Mouse (Mus musculus) neural tube, embryonic 12.5 days (tissue): Measurements from ENCODE around the gene Pfkp. TPM values are rescaled to one million over a fixed set of nuclear protein-coding genes. Genes with fewer than 3 reads are reported as not detected.

Experiments used
- ATAC-seq: fragments of 200-750 bp; cut with Nextera tagmentation; 2 replicates; pipeline ENCODE4 v1.8.0; 2017; ENCODE audit warnings: low read depth, mild to moderate bottlenecking, moderate TSS enrichment, moderate library complexity; ENCODE audit not compliant: low FRiP score
- H3K27ac ChIP-seq: fragments of 300-500 bp; sonication (generic); 2 replicates; pipeline ENCODE4 v1.5.1; 2016
- H3K27me3 ChIP-seq: fragments of 300-500 bp; sonication (generic); replicated peaks from 2 replicates; pipeline ENCODE4 v1.6.1; 2016; ENCODE audit warnings: mild to moderate bottlenecking
- H3K36me3 ChIP-seq: fragments of 300-500 bp; sonication (generic); 2 replicates; pipeline ENCODE4 v1.6.1; 2016; ENCODE audit warnings: mild to moderate bottlenecking
- H3K4me1 ChIP-seq: fragments of 300-500 bp; sonication (generic); 2 replicates; pipeline ENCODE4 v1.6.1; 2016
- H3K4me2 ChIP-seq: fragments of 300-500 bp; sonication (generic); replicated peaks from 2 replicates; pipeline ENCODE4 v1.6.1; 2016; ENCODE audit warnings: mild to moderate bottlenecking
- H3K4me3 ChIP-seq: fragments of 300-500 bp; sonication (generic); 2 replicates; pipeline ENCODE4 v1.5.1; 2016
- H3K9ac ChIP-seq: fragments of 300-500 bp; sonication (generic); 2 replicates; pipeline ENCODE4 v1.6.1; 2016; ENCODE audit warnings: mild to moderate bottlenecking
- H3K9me3 ChIP-seq: fragments of 300-500 bp; sonication (generic); 2 replicates; pipeline ENCODE4 v1.6.1; 2016; ENCODE audit warnings: mild to moderate bottlenecking
- WGBS: fragments of 180-500 bp; shearing (Covaris S2); methylation state at CpG from one replicate; pipeline ENCODE4 v1.1.7; 2016; 5-methylcytosine and 5-hydroxymethylcytosine counted together
- polyA plus RNA-seq: library from polyadenylated mRNA; unstranded; fragments of >200 nt; fragmentation: Nextera tagmentation; extraction: Ambion mirVana; gene quantifications from 2 replicates; pipeline ENCODE4 v1.2.1, GENCODE M21; 2016

Pfkp gene
- polyA plus RNA-seq, 1 experiment from 2014 or later = 105 TPM

GRCm38 (mm10) chr13:6595403-6595802 is 53.2 kb downstream of the Pfkp start:
- no peaks in the 10 kb centered on the region for H3K9me3 ChIP-seq
- H3K4me2 ChIP-seq = no peak overlapping the region
- ATAC-seq = no peak
- H3K36me3 ChIP-seq = no peaks in the 10 kb centered on the region
- 87% methylated on average over 4 of the region's 4 CpGs for WGBS
- no peak overlapping the region for H3K27ac ChIP-seq
- H3K9ac ChIP-seq = no peak overlapping the region
- H3K4me1 ChIP-seq = no peaks in the 10 kb centered on the region
- no peak overlapping the region for H3K4me3 ChIP-seq
- no peaks in the 10 kb centered on the region for H3K27me3 ChIP-seq

- Histone ChIP-seq H3K9me3 (no peaks in the 10 kb centered on the region), H3K4me2 (no peak overlapping the region), H3K9ac (no peak overlapping the region), H3K4me3 (no peak overlapping the region), H3K27ac (no peak overlapping the region), H3K27me3 (no peaks in the 10 kb centered on the region), H3K4me1 (no peaks in the 10 kb centered on the region), H3K36me3 (no peaks in the 10 kb centered on the region)
- 63% methylated on average over 3 of the region's 3 CpGs for WGBS
- no peak for ATAC-seq
Measured at GRCm38 (mm10) chr13:6590846-6591245, 57.7 kb downstream of the Pfkp start.

GRCm38 (mm10) chr13:6586009-6586408 is 62.6 kb downstream of the Pfkp start:
- Histone ChIP-seq H3K9ac (no peak overlapping the region), H3K27me3 (no peaks in the 10 kb centered on the region), H3K4me2 (no peak overlapping the region), H3K4me3 (no peak overlapping the region), H3K36me3 (peaks cover 6% of the 10 kb centered on the region), H3K27ac (no peak overlapping the region), H3K4me1 (no peaks in the 10 kb centered on the region), H3K9me3 (no peaks in the 10 kb centered on the region)
- WGBS = 72% methylated on average over 9 of the region's 9 CpGs
- no peak for ATAC-seq

DNA sequence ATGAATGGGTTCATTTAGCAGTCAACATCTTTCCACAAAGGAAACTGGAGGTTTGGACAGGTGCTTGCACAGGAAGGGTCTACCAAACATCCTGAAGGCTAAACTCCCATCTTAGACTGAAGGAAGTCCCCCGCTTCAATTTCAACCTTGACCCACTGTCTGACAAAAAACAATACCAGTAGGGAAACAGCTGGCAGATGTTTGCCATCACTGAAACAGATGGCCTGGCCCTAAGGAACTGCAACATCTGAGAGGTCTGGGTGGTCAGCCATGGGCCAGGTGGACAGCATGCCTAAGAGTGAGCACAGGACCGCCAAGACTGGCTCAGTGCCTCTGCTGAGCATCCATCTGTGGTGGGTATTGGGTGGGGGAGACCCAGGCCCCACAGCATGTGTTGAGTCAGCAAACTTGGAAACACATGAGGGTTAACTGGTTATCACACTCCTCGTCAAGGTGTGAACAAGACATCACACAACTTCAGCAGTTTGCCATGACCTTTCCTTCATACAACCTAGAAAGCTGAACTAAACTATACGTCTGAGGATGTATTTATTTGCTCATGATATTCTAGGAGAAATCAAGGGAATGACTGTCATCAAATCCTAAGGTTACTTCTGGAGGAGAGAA is 65.0 kb downstream of the Pfkp start:
- no peak overlapping the region for H3K4me2 ChIP-seq
- H3K27ac ChIP-seq = no peak overlapping the region
- ATAC-seq = no peak
- no peaks in the 10 kb centered on the region for H3K27me3 ChIP-seq
- WGBS = 85% methylated on average over 4 of the region's 4 CpGs
- H3K4me3 ChIP-seq = no peak overlapping the region
- H3K4me1 ChIP-seq = no peaks in the 10 kb centered on the region
- no peaks in the 10 kb centered on the region for H3K9me3 ChIP-seq
- no peak overlapping the region for H3K9ac ChIP-seq
- peaks cover 22% of the 10 kb centered on the region for H3K36me3 ChIP-seq

DNA sequence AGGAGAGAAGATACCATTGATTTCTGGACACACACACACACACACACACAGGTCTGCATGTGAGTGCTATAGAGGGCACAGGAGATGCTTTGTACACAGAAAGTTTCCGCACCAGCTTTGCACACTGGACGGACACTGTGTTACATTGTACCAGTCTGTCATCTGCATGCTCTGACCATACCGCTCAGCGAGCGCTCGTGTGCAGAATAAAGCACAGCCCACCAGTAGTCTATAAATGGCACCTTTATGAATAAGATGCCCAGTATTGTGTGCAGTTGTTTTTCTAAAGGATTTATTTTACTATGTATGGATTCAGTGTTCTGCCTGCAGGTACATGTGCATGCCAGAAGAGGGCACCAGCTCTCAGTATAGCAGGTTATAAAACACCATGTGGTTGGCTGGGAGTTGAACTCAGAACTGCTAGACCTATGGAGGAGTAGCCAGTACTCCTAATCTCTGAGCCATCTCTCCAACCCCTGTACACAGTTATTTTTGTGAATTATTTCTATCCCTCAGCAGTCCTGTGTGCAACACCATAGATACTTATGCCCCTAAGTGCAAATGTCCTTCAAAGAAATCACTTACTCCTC is 72.6 kb downstream of the Pfkp start:
- Histone ChIP-seq H3K4me3 (no peak overlapping the region), H3K4me1 (no peaks in the 10 kb centered on the region), H3K9ac (no peak overlapping the region), H3K27ac (no peak overlapping the region), H3K36me3 (peaks cover 87% of the 10 kb centered on the region), H3K27me3 (no peaks in the 10 kb centered on the region), H3K9me3 (no peaks in the 10 kb centered on the region), H3K4me2 (no peak overlapping the region)
- ATAC-seq = peak; percentile 59; the same call in 1 of the 2 replicates
- 95% methylated on average over 6 of the region's 6 CpGs for WGBS

GRCm38 (mm10) chr13:6565571-6565970 is 83.0 kb downstream of the Pfkp start:
- no peak for ATAC-seq
- H3K36me3 ChIP-seq = peaks cover 86% of the 10 kb centered on the region
- H3K9me3 ChIP-seq = no peaks in the 10 kb centered on the region
- 97% methylated on average over 5 of the region's 5 CpGs for WGBS
- no peaks in the 10 kb centered on the region for H3K27me3 ChIP-seq
- H3K9ac ChIP-seq = no peak overlapping the region
- no peaks in the 10 kb centered on the region for H3K4me1 ChIP-seq
- no peak overlapping the region for H3K4me2 ChIP-seq
- H3K4me3 ChIP-seq = no peak overlapping the region
- no peak overlapping the region for H3K27ac ChIP-seq

- WGBS = 92% methylated on average over 2 of the region's 2 CpGs
- Histone ChIP-seq H3K9ac (no peak overlapping the region), H3K27me3 (no peaks in the 10 kb centered on the region), H3K27ac (no peak overlapping the region), H3K36me3 (peaks cover 83% of the 10 kb centered on the region), H3K4me3 (no peak overlapping the region), H3K4me2 (no peak overlapping the region), H3K9me3 (no peaks in the 10 kb centered on the region), H3K4me1 (no peaks in the 10 kb centered on the region)
- no peak for ATAC-seq
Measured at GRCm38 (mm10) chr13:6562409-6562808, 86.2 kb downstream of the Pfkp start.

- 91% methylated on average over 7 of the region's 7 CpGs for WGBS
- Histone ChIP-seq H3K9ac (no peak overlapping the region), H3K27ac (no peak overlapping the region), H3K36me3 (peaks cover 73% of the 10 kb centered on the region), H3K4me1 (no peaks in the 10 kb centered on the region), H3K4me3 (no peak overlapping the region), H3K4me2 (no peak overlapping the region), H3K9me3 (no peaks in the 10 kb centered on the region), H3K27me3 (no peaks in the 10 kb centered on the region)
- no peak; the same call in 1 of the 2 replicates for ATAC-seq
Measured at GRCm38 (mm10) chr13:6557771-6558170, 90.8 kb downstream of the Pfkp start.

- peaks cover 77% of the 10 kb centered on the region for H3K36me3 ChIP-seq
Measured at GRCm38 (mm10) chr13:6555656-6556055, 92.9 kb downstream of the Pfkp start.

DNA sequence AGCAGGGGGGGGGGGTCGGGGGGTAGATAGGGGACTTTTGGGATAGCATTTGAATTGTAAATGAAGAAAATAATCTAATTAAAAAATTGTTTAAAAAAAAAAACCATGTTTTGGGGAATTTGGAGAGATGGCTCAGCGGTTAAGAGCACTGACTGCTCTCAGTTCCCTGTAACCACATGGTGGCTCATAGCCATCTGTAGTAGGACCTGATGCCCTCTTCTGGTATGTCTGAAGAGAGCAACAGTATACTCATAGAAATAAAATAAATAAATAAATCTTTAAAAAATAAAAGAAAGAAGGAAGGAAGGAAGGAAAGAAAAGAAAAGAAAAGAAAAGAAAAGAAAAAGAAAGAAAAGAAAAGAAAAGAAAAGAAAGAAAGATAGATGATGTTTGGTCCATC is 94.9 kb downstream of the Pfkp start:
- no peak overlapping the region for H3K27ac ChIP-seq
- no peak overlapping the region for H3K4me2 ChIP-seq
- no peaks in the 10 kb centered on the region for H3K27me3 ChIP-seq
- H3K9me3 ChIP-seq = no peaks in the 10 kb centered on the region
- no peak for ATAC-seq
- H3K4me1 ChIP-seq = no peaks in the 10 kb centered on the region; the same call in 1 of the 2 replicates
- no peak overlapping the region for H3K9ac ChIP-seq
- WGBS = 89% methylated on average over 2 of the region's 2 CpGs
- H3K4me3 ChIP-seq = no peak overlapping the region
- H3K36me3 ChIP-seq = peaks cover 63% of the 10 kb centered on the region

More at GRCm38 (mm10) chr13:6555656-6556055, 92.9 kb downstream of the Pfkp start:
- no peak overlapping the region for H3K4me2 ChIP-seq
- no peaks in the 10 kb centered on the region for H3K27me3 ChIP-seq
- H3K9ac ChIP-seq = no peak overlapping the region
- H3K4me3 ChIP-seq = no peak overlapping the region
- no peaks in the 10 kb centered on the region for H3K4me1 ChIP-seq
- no peak for ATAC-seq
- WGBS = 95% methylated on average over 11 of the region's 11 CpGs
- no peak overlapping the region for H3K27ac ChIP-seq
- H3K9me3 ChIP-seq = no peaks in the 10 kb centered on the region

- Histone ChIP-seq H3K9ac (no peak overlapping the region), H3K27me3 (no peaks in the 10 kb centered on the region), H3K4me2 (no peak overlapping the region), H3K36me3 (no peaks in the 10 kb centered on the region), H3K27ac (no peak overlapping the region), H3K9me3 (no peaks in the 10 kb centered on the region), H3K4me3 (no peak overlapping the region), H3K4me1 (no peaks in the 10 kb centered on the region)
- no peak; the same call in 1 of the 2 replicates for ATAC-seq
- WGBS = 55% methylated on average over 6 of the region's 6 CpGs
Measured at GRCm38 (mm10) chr13:6535287-6535932, 113.2 kb downstream of the Pfkp start.

- Histone ChIP-seq H3K36me3 (no peaks in the 10 kb centered on the region), H3K4me1 (no peaks in the 10 kb centered on the region), H3K4me2 (no peak overlapping the region), H3K27me3 (no peaks in the 10 kb centered on the region), H3K4me3 (no peak overlapping the region), H3K27ac (no peak overlapping the region), H3K9me3 (no peaks in the 10 kb centered on the region), H3K9ac (no peak overlapping the region)
- WGBS = 93% methylated on average over 1 of the region's 1 CpGs
- ATAC-seq = no peak
Measured at GRCm38 (mm10) chr13:6532683-6533082, 115.9 kb downstream of the Pfkp start.
